16 mouse cellular contexts compared by ENCODE assay signal in genomic region chr3:131266366-131267050, GRCm38 (mm10). TPM values are rescaled to one million over a fixed set of nuclear protein-coding genes. Genes with fewer than 3 reads are reported as not detected.
DNase-seq lines count a peak whose midpoint lies in the region; ATAC-seq and TF ChIP-seq lines count a peak whose summit lies in the region.
"Had no signal": no experiment of that assay in that cellular context is flagged by ENCODE, and none has a peak within 500 bp of the region (broad histone marks: within the 10 kb centered on the region; RNA-seq: fewer than 3 reads in every experiment).

No protein-coding gene starts in this region.

- peaks cover 27% of the 10 kb centered on the region for H3K36me3 ChIP-seq in heart, adult 2 months (ENCODE audit: control insufficient read depth, insufficient read depth, low read length)

- no peaks in the 10 kb centered on the region for H3K27me3 ChIP-seq in heart, adult 2 months (ENCODE audit: control insufficient read depth, insufficient read depth, low read length)
- H3K27me3 ChIP-seq: megakaryocyte, embryonic 14.5 days had no signal

- peaks cover 6% of the 10 kb centered on the region; the same call in 1 of the 2 replicates for H3K79me2 ChIP-seq in heart, adult 2 months (replicated peaks; ENCODE audit: control insufficient read depth, insufficient read depth, low read length)

- peaks cover 8% of the 10 kb centered on the region for H3K4me1 ChIP-seq in heart, adult 2 months (ENCODE audit: control insufficient read depth, insufficient read depth, low read length)

- 35% methylated on average over 3 of the region's 3 CpGs for WGBS in heart, adult 2 months

- no peak overlapping the region for H3K4me3 ChIP-seq in heart, adult 2 months
- H3K4me3 ChIP-seq: forebrain, embryonic 10.5 days; megakaryocyte, embryonic 14.5 days had no signal

- peak; percentile 47 for DNase-seq in kidney, adult 9 months
- no peak for DNase-seq in kidney, adult 11 months
- peak in 1 of 2 experiments; percentile 53 for DNase-seq in heart, adult 2 months
- peak; percentile 54 to 57 for DNase-seq in heart, postnatal 10 days
- peak; percentile 75 for DNase-seq in lung, postnatal 36 days
- no peak for DNase-seq in right cerebral cortex, postnatal 10 days (ENCODE audit: low spot score in 2 of 2)
- DNase-seq in testis, postnatal 14 days (ENCODE audit: low spot score): no peak
- DNase-seq: cerebellum, adult 8-10 months; kidney, postnatal 10 days; right cerebral cortex, postnatal 14 days; thymus, postnatal 36 days had no signal

- H3K27ac ChIP-seq in heart, adult 2 months: peak overlapping the region; percentile 84
- H3K27ac ChIP-seq: forebrain, embryonic 10.5 days had no signal

- no peak for TF ChIP-seq EP300 in heart, adult 2 months (IDR thresholded peaks at IDR 0.05; ENCODE audit: insufficient read depth, low read depth, low read length)

- no peak for TF ChIP-seq CTCF in heart, adult 2 months (IDR thresholded peaks at IDR 0.05)

- peak overlapping the region; percentile 32; the same call in 1 of the 2 replicates for H3K9ac ChIP-seq in heart, adult 2 months (ENCODE audit: low read depth, low read length)

- ATAC-seq in granulocyte monocyte progenitor cell, adult 5-6 weeks (replicated peaks; ENCODE audit: poor library complexity, severe bottlenecking): no peak
- ATAC-seq: activated CD4-positive, CD25-positive, alpha-beta regulatory T cell, adult 4 months had no signal

- TF ChIP-seq POLR2A in heart, adult 2 months (IDR thresholded peaks at IDR 0.05; ENCODE audit: insufficient read depth, low read depth, low read length): no peak

- intact Hi-C loops in heart, adult 2 months (cut with DNase I): no loop called here
- intact Hi-C loops in heart, postnatal 10 days (cut with DNase I): no loop called here

RNA-seq across cellular contexts. Expression of gene Hadh, which starts 5.4 kb away (rescaled TPM):
- 100 to 1,000 TPM; 648 to 774 TPM for total RNA-seq in heart, adult 2 months (2021)
- 619 and 842 TPM in 2 replicates for polyA plus RNA-seq in heart, adult 2 months (2012; rRNA removed)
- total RNA-seq in heart, postnatal 10 days (2021): 100 to 1,000 TPM; 573 to 586 TPM
- total RNA-seq in granulocyte monocyte progenitor cell, adult 5-6 weeks (2014; fragmentation: Nextera tagmentation): 57.0 and 60.6 TPM in 2 replicates
- 73.5 and 74.7 TPM in 2 replicates for total RNA-seq in granulocyte monocyte progenitor cell, adult 5-6 weeks (2017)

RNA-seq across cellular contexts. Expression of gene Cyp2u1, which starts 36.5 kb away (rescaled TPM):
- 10 to 100 TPM; 32.8 to 40.9 TPM for total RNA-seq in heart, adult 2 months (2021)
- polyA plus RNA-seq in heart, adult 2 months (2012; rRNA removed): 13.0 and 15.0 TPM in 2 replicates
- total RNA-seq in heart, postnatal 10 days (2021): 10 to 100 TPM; 28.7 to 29.2 TPM
- 0.06 TPM in 1 of 2 replicates, not detected in the other for total RNA-seq in granulocyte monocyte progenitor cell, adult 5-6 weeks (2014; fragmentation: Nextera tagmentation)
- total RNA-seq in granulocyte monocyte progenitor cell, adult 5-6 weeks (2017): 0.15 and 0.78 TPM in 2 replicates
- total RNA-seq: neutrophil, adult 5-6 weeks had no signal

Comparison
In these comparisons a context has a peak if more than half of its experiments do, and no peak if none do; other contexts are left out.
1. DNase-seq: peak in kidney, adult 9 months (single experiment), heart, postnatal 10 days (2 of 2) and lung, postnatal 36 days (single experiment); none in kidney, adult 11 months (single experiment), right cerebral cortex, postnatal 10 days (0 of 2) and testis, postnatal 14 days (single experiment).
2. RNA of gene Hadh, which starts 5.4 kb away (total RNA-seq): 648 to 774 TPM in heart, adult 2 months and 573 to 586 TPM in heart, postnatal 10 days; 57.0 to 74.7 TPM in granulocyte monocyte progenitor cell, adult 5-6 weeks; every median in the first group is over 4 times any median in the second.
3. RNA of gene Cyp2u1, which starts 36.5 kb away (total RNA-seq): 32.8 to 40.9 TPM in heart, adult 2 months and 28.7 to 29.2 TPM in heart, postnatal 10 days; 0.06 to 0.78 TPM in granulocyte monocyte progenitor cell, adult 5-6 weeks; every median in the first group is over 10 times any median in the second.